Mouse (Mus musculus) megakaryocyte-erythroid progenitor cell, adult 5-6 weeks (primary cell): ENCODE data around the gene Ror1. TPM values are rescaled to one million over a fixed set of nuclear protein-coding genes. Genes with fewer than 3 reads are reported as not detected.

ENCODE experiments used
- ATAC-seq: replicated peaks from 2 replicates; pipeline ENCODE4 v1.8.0; 2016; ENCODE audit warnings: mild to moderate bottlenecking, inconsistent platforms; ENCODE audit not compliant: severe bottlenecking, poor library complexity, low FRiP score, low TSS enrichment
- total RNA-seq, 2 experiments: library from RNA; stranded (forward) in 1 of 2; stranded (reverse) in 1 of 2; fragments of 200-1000, 215-1000 nt in 1 of 2; fragments of >200 nt in 1 of 2; fragmentation: Nextera tagmentation in 1 of 2; gene quantifications; 2 replicates each; pipeline ENCODE4 v1.2.3; 2014 to 2017

Gene Ror1
- not detected in 2 replicates for total RNA-seq (2014; fragmentation: Nextera tagmentation)
- not detected in 2 replicates for total RNA-seq (2017)

- peak; percentile 98 for ATAC-seq
These were observed at the start of gene Ror1 for GRCm38 (mm10) chr4:100095685-100096595. Ror1 (plus strand) TSS chr4:100095791.

GRCm38 (mm10) chr4:100047066-100047465 lies 48.5 kb upstream of the Ror1 start:
- no peak for ATAC-seq

GRCm38 (mm10) chr4:100048351-100048950 lies 47.1 kb upstream of the Ror1 start:
- no peak for ATAC-seq

- no peak for ATAC-seq
These were observed 43.8 kb upstream of the Ror1 start for GRCm38 (mm10) chr4:100051767-100052166.

GRCm38 (mm10) chr4:100052258-100052657 lies 43.3 kb upstream of the Ror1 start:
- ATAC-seq = 0 out of 2 replicates have a peak, but pooled peaks have one; percentile 37

GRCm38 (mm10) chr4:100056046-100056445 lies 39.5 kb upstream of the Ror1 start:
- ATAC-seq = no peak

- ATAC-seq = no peak
These were observed 39.1 kb upstream of the Ror1 start for GRCm38 (mm10) chr4:100056446-100056845.

GRCm38 (mm10) chr4:100057381-100057780 lies 38.2 kb upstream of the Ror1 start:
- no peak for ATAC-seq

GRCm38 (mm10) chr4:100058631-100059030 lies 37.0 kb upstream of the Ror1 start:
- no peak for ATAC-seq

GRCm38 (mm10) chr4:100059811-100060210 lies 35.8 kb upstream of the Ror1 start:
- no peak for ATAC-seq

- no peak for ATAC-seq
These were observed 34.1 kb upstream of the Ror1 start for GRCm38 (mm10) chr4:100061396-100062066.

- no peak for ATAC-seq
These were observed 29.9 kb upstream of the Ror1 start for GRCm38 (mm10) chr4:100065686-100066085.

- ATAC-seq = no peak
These were observed 25.5 kb upstream of the Ror1 start for GRCm38 (mm10) chr4:100070101-100070500.

GRCm38 (mm10) chr4:100096596-100097181 lies 1.1 kb downstream of the Ror1 start:
- ATAC-seq = no peak

- no peak for ATAC-seq
These were observed 1.9 kb downstream of the Ror1 start for GRCm38 (mm10) chr4:100097364-100097979.

- ATAC-seq = no peak
These were observed 5.7 kb downstream of the Ror1 start for GRCm38 (mm10) chr4:100101066-100101820.

- ATAC-seq = no peak
These were observed 6.3 kb downstream of the Ror1 start for GRCm38 (mm10) chr4:100101844-100102243.

- ATAC-seq = no peak
These were observed 8.7 kb downstream of the Ror1 start for GRCm38 (mm10) chr4:100104241-100104640.

- no peak for ATAC-seq
These were observed 12.0 kb downstream of the Ror1 start for GRCm38 (mm10) chr4:100107593-100107992.
